Mouse (Mus musculus): ENCODE results near the gene Cela2a.

GRCm38 (mm10) chr4:141765008-141765407, 61.0 kb downstream of the Cela2a start:
- no peak for TF ChIP-seq POLR2A (IDR thresholded peaks at IDR 0.05; ENCODE audit: borderline replicate concordance, insufficient read depth, low read length)
- no peak for TF ChIP-seq CTCF (IDR thresholded peaks at IDR 0.05; ENCODE audit: borderline replicate concordance, insufficient read depth, low read depth, low read length)

Measured in cerebellum, adult 2 months (tissue).